Mouse (Mus musculus): ENCODE results near the gene Btn2a2. TPM values are rescaled to one million over a fixed set of nuclear protein-coding genes. Genes with fewer than 3 reads are reported as not detected.
"Not testable (repeated sequence)": the region's sequence is repeated elsewhere in the genome, so short reads cannot be mapped to it uniquely, and the experiment has no call there.

Gene Btn2a2
- 0.22 and 0.30 TPM in 2 replicates for polyA plus RNA-seq (2014; fragmentation: Nextera tagmentation; extraction: Ambion mirVana)

- WGBS = 3% methylated on average over 13 of the region's 14 CpGs
- Histone ChIP-seq H3K36me3 (ENCODE audit: control insufficient read depth, insufficient read depth, low read length) (no peaks in the 10 kb centered on the region), H3K4me2 (replicated peaks; ENCODE audit: low read depth, low read length) (peak within 1 kb of the TSS; percentile 72), H3K27ac (ENCODE audit: low read length) (no peak within 1 kb of the TSS), H3K4me3 (ENCODE audit: low read depth, low read length) (peak within 1 kb of the TSS; percentile 33), H3K27me3 (ENCODE audit: control insufficient read depth, insufficient read depth, low read length) (no peaks in the 10 kb centered on the region), H3K4me1 (ENCODE audit: control insufficient read depth, insufficient read depth, low read length) (peaks cover 3% of the 10 kb centered on the region; the same call in 1 of the 2 replicates), H3K9ac (replicated peaks; ENCODE audit: low read depth, low read length) (no peak within 1 kb of the TSS), H3K9me3 (ENCODE audit: control insufficient read depth, low read depth, low read length) (no peaks in the 10 kb centered on the region)
- ATAC-seq (ENCODE audit: insufficient number of reproducible peaks, insufficient read depth, low FRiP score, low read depth) = peak; percentile 94
Measured at GRCm38 (mm10) chr13:23488400-23489322, at the start of gene Btn2a2. TSS of gene Btn2a2 (minus strand) at chr13:23488857.

GRCm38 (mm10) chr13:23538249-23538648 lies 49.6 kb upstream of the Btn2a2 start:
- Histone ChIP-seq H3K4me1 (ENCODE audit: control insufficient read depth, insufficient read depth, low read length) (peaks cover 6% of the 10 kb centered on the region; the same call in 1 of the 2 replicates), H3K9me3 (ENCODE audit: control insufficient read depth, low read depth, low read length) (no peaks in the 10 kb centered on the region), H3K27me3 (ENCODE audit: control insufficient read depth, insufficient read depth, low read length) (no peaks in the 10 kb centered on the region), H3K36me3 (ENCODE audit: control insufficient read depth, insufficient read depth, low read length) (no peaks in the 10 kb centered on the region), H3K27ac (ENCODE audit: low read length) (no peak overlapping the region), H3K4me2 (replicated peaks; ENCODE audit: low read depth, low read length) (no peak overlapping the region), H3K9ac (replicated peaks; ENCODE audit: low read depth, low read length) (no peak overlapping the region), H3K4me3 (ENCODE audit: low read depth, low read length) (no peak overlapping the region)
- 77% methylated on average over 5 of the region's 5 CpGs for WGBS
- no peak for ATAC-seq (ENCODE audit: insufficient number of reproducible peaks, insufficient read depth, low FRiP score, low read depth)

DNA sequence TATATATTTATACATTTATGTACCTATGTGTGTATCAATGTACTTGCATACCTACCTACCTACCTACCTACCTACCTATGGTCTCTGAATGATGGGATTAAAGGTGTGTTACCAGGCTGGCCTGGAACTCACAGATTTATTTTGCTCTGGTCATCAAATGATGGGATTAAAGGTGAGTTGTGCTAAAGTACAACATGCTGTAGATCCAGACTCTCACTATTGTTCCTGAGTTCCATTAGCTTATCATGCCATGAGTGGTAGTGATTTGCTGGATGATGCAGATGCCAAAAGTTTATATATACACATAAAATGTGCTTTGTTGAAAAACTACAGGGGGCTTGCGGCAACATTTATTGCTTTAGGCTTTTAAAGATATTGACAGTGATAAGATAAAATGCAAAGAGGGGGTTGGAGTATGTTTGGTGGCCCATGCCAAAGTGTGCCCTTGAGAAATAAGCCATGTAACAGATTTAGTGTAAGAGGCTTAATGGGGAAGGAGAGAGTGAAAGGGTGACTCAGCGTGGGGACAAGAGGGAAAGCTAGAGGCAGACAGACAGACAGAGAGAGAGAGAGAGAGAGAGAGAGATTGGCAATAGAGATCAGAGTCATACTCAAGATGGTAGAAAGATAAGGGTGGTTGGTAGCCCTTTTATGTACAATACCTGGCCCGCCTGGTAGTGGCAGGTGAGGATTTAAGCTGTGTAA lies 48.5 kb upstream of the Btn2a2 start:
- Histone ChIP-seq H3K36me3 (ENCODE audit: control insufficient read depth, insufficient read depth, low read length) (no peaks in the 10 kb centered on the region), H3K9me3 (ENCODE audit: control insufficient read depth, low read depth, low read length) (no peaks in the 10 kb centered on the region), H3K27me3 (ENCODE audit: control insufficient read depth, insufficient read depth, low read length) (no peaks in the 10 kb centered on the region), H3K27ac (ENCODE audit: low read length) (no peak overlapping the region), H3K4me3 (ENCODE audit: low read depth, low read length) (peak overlapping the region; percentile 42; the same call in 1 of the 2 replicates), H3K4me2 (replicated peaks; ENCODE audit: low read depth, low read length) (peak overlapping the region; percentile 34), H3K9ac (replicated peaks; ENCODE audit: low read depth, low read length) (no peak overlapping the region), H3K4me1 (ENCODE audit: control insufficient read depth, insufficient read depth, low read length) (peaks cover 6% of the 10 kb centered on the region)
- no peak for ATAC-seq (ENCODE audit: insufficient number of reproducible peaks, insufficient read depth, low FRiP score, low read depth)
- 75% methylated on average over 3 of the region's 3 CpGs for WGBS

- H3K36me3 ChIP-seq (ENCODE audit: control insufficient read depth, insufficient read depth, low read length) = no peaks in the 10 kb centered on the region
- peak overlapping the region; percentile 94 for H3K27ac ChIP-seq (ENCODE audit: low read length)
- H3K9ac ChIP-seq (replicated peaks; ENCODE audit: low read depth, low read length) = peak overlapping the region; percentile 58
- H3K9me3 ChIP-seq (ENCODE audit: control insufficient read depth, low read depth, low read length) = no peaks in the 10 kb centered on the region
- peak overlapping the region; percentile 34 for H3K4me2 ChIP-seq (replicated peaks; ENCODE audit: low read depth, low read length)
- WGBS = 18% methylated on average over 7 of the region's 7 CpGs
- H3K27me3 ChIP-seq (ENCODE audit: control insufficient read depth, insufficient read depth, low read length) = no peaks in the 10 kb centered on the region
- peak overlapping the region; percentile 42 for H3K4me3 ChIP-seq (ENCODE audit: low read depth, low read length)
- H3K4me1 ChIP-seq (ENCODE audit: control insufficient read depth, insufficient read depth, low read length) = peaks cover 6% of the 10 kb centered on the region
- ATAC-seq (ENCODE audit: insufficient number of reproducible peaks, insufficient read depth, low FRiP score, low read depth) = no peak
Measured at GRCm38 (mm10) chr13:23536076-23536822, 47.6 kb upstream of the Btn2a2 start.

DNA sequence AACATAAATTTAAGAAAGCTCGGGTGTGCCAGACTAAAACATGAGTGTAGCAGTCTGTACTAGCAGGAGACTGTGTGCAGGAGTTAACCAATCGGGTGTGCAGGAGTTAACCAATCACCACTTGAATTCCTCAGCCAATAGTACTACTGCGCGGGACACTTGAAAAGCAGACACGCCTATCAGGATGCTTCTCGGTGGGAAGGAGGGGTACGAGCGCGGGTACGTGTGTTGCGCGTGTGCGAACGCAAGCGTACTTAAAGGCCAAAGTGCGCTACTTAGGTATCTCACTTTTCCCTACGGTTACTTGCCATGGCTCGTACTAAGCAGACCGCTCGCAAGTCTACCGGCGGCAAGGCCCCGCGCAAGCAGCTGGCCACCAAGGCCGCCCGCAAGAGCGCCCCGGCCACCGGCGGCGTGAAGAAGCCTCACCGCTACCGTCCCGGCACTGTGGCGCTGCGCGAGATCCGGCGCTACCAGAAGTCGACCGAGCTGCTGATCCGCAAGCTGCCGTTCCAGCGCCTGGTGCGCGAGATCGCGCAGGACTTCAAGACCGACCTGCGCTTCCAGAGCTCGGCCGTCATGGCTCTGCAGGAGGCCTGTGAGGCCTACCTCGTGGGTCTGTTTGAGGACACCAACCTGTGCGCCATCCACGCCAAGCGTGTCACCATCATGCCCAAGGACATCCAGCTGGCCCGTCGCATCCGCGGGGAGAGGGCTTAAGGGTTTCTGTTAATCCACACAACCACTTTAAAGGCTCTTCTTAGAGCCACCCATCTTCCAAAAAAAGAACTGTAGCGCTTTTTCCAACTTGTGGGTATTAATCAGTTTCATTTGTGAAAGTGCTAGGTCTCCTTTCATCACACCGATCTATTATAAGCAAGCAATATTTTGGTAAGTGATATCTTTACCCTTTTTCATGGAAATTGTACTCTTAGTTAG lies 46.7 kb upstream of the Btn2a2 start, which contains the start of gene Hist1h3g:
Gene Hist1h3g, plus strand, starts transcription at position 286 of the 939 bp plus-strand sequence.
- not testable (repeated sequence) for H3K27me3 ChIP-seq (ENCODE audit: control insufficient read depth, insufficient read depth, low read length); H3K9me3 ChIP-seq (ENCODE audit: control insufficient read depth, low read depth, low read length); H3K36me3 ChIP-seq (ENCODE audit: control insufficient read depth, insufficient read depth, low read length); H3K4me1 ChIP-seq (ENCODE audit: control insufficient read depth, insufficient read depth, low read length)
- H3K9ac ChIP-seq (replicated peaks; ENCODE audit: low read depth, low read length) = peak within 1 kb of the TSS; percentile 67
- under 1% methylated on average over 36 of the region's 62 CpGs for WGBS
- peak within 1 kb of the TSS; percentile 34 for H3K4me2 ChIP-seq (replicated peaks; ENCODE audit: low read depth, low read length)
- peak within 1 kb of the TSS; percentile 42 for H3K4me3 ChIP-seq (ENCODE audit: low read depth, low read length)
- peak within 1 kb of the TSS; percentile 94 for H3K27ac ChIP-seq (ENCODE audit: low read length)
- peak; percentile 90 for ATAC-seq (ENCODE audit: insufficient number of reproducible peaks, insufficient read depth, low FRiP score, low read depth)

DNA sequence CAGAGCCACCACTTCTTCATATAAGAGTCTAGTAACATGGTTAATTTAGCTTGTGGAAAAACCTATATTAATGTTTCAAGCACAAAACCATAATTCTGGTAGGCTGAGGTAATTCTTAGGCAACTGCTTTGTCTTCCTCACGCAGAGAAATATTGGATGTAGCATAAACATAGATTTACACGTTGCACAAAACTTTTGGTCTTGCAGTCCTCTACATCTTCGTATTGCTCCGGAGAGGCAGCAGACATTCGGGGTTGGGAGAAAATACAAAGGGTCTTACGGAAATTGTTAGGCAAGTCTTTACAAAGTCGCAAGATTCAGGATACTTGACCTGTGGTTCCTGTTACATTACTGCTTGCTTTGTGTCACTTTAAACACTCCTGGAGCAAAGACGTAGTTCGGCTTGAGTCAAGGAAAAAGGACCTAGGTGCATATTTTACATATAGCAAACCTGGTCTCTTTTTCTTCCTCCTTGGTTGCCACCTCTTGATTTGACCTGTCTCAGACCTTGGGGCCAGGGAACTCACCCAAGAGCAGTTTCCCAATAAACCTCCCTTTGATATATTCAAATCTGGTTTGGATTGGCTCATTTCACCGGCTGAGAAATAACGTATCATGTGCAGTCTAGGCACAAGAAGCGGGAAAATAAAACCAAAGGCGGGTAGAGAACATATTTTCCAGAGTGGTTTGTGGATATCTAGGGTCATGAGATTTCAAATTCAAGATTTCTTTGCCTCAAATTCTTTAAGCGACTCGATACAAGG lies 45.9 kb upstream of the Btn2a2 start:
- Histone ChIP-seq H3K4me3 (ENCODE audit: low read depth, low read length) (peak overlapping the region; percentile 42), H3K27me3 (ENCODE audit: control insufficient read depth, insufficient read depth, low read length) (no peaks in the 10 kb centered on the region), H3K36me3 (ENCODE audit: control insufficient read depth, insufficient read depth, low read length) (no peaks in the 10 kb centered on the region), H3K4me2 (replicated peaks; ENCODE audit: low read depth, low read length) (peak overlapping the region; percentile 34), H3K9me3 (ENCODE audit: control insufficient read depth, low read depth, low read length) (no peaks in the 10 kb centered on the region), H3K27ac (ENCODE audit: low read length) (peak overlapping the region; percentile 94), H3K9ac (replicated peaks; ENCODE audit: low read depth, low read length) (peak overlapping the region; percentile 67), H3K4me1 (ENCODE audit: control insufficient read depth, insufficient read depth, low read length) (peaks cover 6% of the 10 kb centered on the region)
- WGBS = under 1% methylated on average over 15 of the region's 15 CpGs
- no peak for ATAC-seq (ENCODE audit: insufficient number of reproducible peaks, insufficient read depth, low FRiP score, low read depth)
